Mouse (Mus musculus) E14TG2a.4 (cell line): ENCODE data around the gene Arl15.

Experiments
- CTCF ChIP-seq: conservative IDR thresholded peaks from 2 replicates; pipeline ENCODE4 v1.5.1; 2014; ENCODE audit warnings: low read length
- NANOG ChIP-seq: IDR thresholded peaks from 2 replicates; pipeline ENCODE4 v1.6.1; 2014; ENCODE audit warnings: borderline replicate concordance, low read length, mixed read lengths
- POU5F1 ChIP-seq: IDR thresholded peaks from 2 replicates; pipeline ENCODE4 v1.6.1; 2014; ENCODE audit warnings: low read length, borderline replicate concordance

DNA sequence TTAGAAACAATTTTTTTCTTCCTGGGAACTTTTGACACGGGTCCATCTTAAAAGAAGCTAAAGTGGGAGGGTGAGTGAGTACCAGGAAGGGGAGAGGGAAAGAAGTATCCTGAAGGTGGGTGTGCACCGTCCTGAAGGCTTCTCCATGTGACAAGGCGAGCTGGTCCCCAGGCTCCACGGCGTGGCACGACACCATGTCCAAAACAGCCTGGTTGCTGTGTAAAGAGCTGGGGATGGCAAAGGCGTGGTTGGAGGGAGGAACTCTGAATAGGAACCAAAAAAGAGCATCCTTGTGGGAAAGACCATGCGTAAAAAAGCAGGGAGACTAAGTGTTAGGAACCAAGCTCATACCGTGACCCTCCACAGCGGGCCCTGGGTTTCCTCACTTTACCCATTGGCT is 330.1 kb downstream of the Arl15 start:
- TF ChIP-seq CTCF (no peak), POU5F1 (no peak), NANOG (no peak)
